Mouse (Mus musculus) retina, postnatal 1 day (tissue): Measurements from ENCODE around the gene Rhbdf2.
"Not testable (repeated sequence)": the region's sequence is repeated elsewhere in the genome, so short reads cannot be mapped to it uniquely, and the experiment has no call there.

Experiments used
- DNase-seq: peaks from one replicate; pipeline ENCODE4 v3.0.0-alpha.2; 2012

Rhbdf2 gene

GRCm38 (mm10) chr11:116618666-116619065 is 8.2 kb downstream of the Rhbdf2 start:
- DNase-seq, result no peak

- DNase-seq, result no peak
These were observed 9.2 kb downstream of the Rhbdf2 start for GRCm38 (mm10) chr11:116617641-116618040.

- DNase-seq, result no peak
These were observed 10.2 kb downstream of the Rhbdf2 start for GRCm38 (mm10) chr11:116616438-116617118.

DNA sequence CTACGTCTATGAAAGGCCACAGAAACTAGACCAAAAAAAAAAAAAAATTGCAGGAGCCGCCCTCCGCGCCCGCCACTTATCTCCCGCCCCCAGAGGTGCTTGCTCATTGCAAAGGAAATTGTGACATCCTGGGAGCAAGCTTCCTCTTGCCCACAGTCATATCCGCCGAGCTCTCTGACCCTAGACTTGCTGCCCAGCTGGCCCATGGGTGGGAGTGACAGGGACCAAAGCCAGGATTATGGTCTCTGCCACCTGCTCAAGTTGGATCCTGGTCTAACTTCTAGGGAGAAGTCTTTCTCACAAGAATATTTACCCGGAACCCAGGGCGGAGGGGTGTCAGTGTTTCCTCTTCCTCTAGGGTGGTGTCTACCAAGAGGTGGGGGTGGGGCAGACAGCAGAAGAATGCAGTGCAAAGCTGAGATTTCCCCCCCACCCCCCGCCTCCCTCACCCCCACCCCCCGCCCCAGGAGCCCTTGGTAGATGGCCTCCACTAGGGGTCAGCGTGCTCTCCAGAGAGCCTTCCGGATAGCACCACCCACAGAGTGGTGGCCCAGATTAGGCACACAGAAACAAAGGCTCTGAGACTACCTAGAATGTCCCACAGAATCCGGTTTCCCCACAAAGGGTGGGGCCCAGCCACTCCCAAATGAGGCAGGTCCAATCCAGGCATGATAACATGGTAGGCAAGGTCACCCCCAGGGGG is 10.9 kb downstream of the Rhbdf2 start:
- peak; percentile 88 for DNase-seq

DNA sequence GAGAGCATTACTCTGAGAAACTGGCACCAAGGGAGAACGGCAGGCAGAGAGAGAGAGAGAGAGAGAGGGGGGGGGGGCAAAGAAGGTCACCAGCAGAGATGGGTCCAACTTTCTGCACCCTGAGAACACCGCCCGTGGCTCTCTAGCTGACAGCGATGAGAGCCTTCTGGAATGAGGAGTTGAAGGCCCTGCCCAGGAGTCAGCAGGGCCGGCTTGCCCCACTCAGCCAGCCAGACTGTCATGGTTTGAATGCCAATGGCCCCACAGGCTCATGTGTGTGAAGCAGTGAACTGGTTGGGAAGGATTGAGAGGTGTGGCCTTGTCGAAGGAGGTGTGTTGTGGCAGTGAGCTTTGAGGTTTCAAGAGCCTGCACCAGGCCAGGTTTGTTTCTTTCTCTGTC is 13.6 kb downstream of the Rhbdf2 start:
- no peak for DNase-seq

- no peak for DNase-seq
These were observed 14.3 kb downstream of the Rhbdf2 start for GRCm38 (mm10) chr11:116612554-116612953.

- no peak for DNase-seq
These were observed 14.9 kb downstream of the Rhbdf2 start for GRCm38 (mm10) chr11:116611883-116612282.

- not testable (repeated sequence) for DNase-seq
These were observed 15.7 kb downstream of the Rhbdf2 start for GRCm38 (mm10) chr11:116611168-116611567.

DNA sequence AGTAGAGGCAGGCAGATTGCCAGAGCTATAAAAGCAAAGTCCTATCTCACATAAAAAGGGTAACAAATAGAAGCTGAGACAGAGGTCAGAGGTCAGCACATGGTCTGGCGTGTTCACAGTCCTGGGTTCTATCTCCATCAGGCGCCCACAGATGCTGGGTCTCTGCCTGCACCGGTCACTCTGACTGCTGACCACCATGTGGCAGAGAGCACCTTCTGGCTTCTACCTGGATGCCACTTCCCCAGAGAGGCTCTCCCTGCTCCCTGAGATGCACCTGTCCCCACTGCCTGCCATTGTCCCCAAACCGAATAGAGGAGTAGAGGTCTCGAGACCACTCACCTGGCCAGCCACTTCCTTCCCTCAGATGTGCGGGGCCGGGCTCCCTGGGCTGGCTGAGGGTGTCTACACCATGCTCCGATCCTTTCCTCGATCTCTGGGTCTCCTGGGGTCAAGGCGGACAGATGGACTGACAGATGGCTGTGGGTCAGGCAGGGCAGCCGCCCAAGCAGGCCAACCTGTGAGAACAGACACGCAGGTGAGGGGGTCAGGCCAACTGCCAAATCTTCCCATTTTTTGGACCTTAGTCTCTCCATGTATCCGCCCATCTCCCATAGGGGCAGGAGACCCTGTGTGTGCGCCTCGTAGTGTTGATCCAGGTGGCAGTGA is 16.7 kb downstream of the Rhbdf2 start:
- DNase-seq, result no peak

DNA sequence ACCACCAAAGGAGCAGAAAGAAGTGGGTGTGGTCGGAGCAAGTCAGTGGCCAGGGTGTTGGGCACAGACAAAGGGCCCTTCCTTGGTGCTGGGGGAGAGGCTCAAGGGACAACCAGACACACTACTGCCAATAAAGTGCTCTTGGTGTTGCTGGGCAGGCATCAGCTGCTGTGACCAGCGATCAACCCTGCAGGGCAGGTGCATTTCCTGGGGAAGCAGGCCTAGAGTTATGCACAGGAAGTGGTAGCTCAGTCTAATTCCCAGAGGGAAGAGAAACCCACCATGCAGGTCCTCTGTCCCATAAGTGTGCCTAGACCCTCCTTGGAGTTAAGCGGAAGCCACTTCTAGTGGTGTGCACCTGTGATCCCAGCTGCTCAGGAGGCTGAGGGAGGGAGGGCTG is 19.1 kb downstream of the Rhbdf2 start:
- DNase-seq, result no peak

DNA sequence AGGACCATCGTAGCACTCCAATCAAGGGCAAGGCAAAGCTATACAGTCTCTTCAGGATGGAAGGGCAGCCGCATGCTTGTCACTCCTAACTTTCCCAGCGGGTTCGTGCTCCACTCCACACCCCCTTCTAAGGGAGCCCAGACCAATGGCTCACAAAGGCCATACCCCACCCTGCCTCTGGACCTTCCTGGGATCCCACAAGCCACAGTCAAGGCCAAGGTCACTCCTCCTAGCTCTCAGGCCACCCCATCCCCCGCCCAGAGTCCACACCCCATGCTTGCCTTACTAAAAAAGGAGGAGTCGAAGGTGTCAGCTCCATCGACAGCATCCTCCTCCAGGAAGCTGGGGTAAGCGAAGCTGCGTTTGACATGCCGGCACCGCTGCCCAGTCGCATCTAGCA is 22.7 kb downstream of the Rhbdf2 start:
- DNase-seq, result no peak

- peak; percentile 27 for DNase-seq
These were observed 23.5 kb downstream of the Rhbdf2 start for GRCm38 (mm10) chr11:116603339-116603738.

DNA sequence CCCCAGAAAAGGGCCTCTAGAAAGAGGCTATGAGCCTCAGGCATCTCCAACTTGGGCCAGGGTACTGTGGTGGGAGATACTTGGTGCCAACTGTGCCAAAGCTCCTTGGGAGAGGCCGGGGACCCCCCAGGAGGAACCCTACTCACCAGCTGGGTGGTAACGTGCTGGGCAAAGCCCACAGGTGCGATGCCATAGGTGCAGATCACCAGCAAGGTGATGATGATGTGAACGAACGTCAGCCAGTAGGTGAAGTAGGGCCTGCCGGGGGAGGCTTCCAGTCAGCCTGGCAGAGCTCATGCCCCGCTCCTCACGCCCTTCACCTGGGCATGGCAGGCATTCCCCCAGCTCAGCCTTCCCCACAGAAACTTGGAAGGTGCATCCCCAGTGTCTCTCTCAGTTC is 24.8 kb downstream of the Rhbdf2 start:
- DNase-seq, result no peak

GRCm38 (mm10) chr11:116601166-116601565 is 25.7 kb downstream of the Rhbdf2 start:
- no peak for DNase-seq

GRCm38 (mm10) chr11:116599230-116599629 is 27.6 kb downstream of the Rhbdf2 start:
- DNase-seq, result no peak

DNA sequence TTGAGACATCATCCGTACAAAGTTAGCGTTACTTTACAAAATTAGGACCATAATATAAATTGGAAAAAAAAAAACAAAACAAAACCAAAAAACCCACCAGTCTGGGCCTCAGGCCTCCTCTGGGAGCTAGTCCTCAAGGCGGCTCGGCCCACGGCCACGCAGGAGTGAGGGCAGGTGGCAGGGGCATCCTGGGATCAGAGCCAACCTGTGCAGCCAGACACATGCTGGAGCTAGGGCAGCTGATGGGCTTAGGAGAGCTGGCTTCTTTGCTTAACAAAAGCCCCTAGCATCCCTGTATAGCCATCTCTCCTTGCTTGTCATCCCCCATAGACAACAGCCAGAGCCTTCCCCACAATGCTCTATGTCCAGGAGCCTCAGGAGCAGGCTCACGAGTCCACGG is 28.6 kb downstream of the Rhbdf2 start:
- DNase-seq, result no peak

GRCm38 (mm10) chr11:116596766-116597165 is 30.1 kb downstream of the Rhbdf2 start:
- DNase-seq, result no peak

- peak; percentile 67 for DNase-seq
These were observed 33.5 kb downstream of the Rhbdf2 start for GRCm38 (mm10) chr11:116593345-116593744.

DNA sequence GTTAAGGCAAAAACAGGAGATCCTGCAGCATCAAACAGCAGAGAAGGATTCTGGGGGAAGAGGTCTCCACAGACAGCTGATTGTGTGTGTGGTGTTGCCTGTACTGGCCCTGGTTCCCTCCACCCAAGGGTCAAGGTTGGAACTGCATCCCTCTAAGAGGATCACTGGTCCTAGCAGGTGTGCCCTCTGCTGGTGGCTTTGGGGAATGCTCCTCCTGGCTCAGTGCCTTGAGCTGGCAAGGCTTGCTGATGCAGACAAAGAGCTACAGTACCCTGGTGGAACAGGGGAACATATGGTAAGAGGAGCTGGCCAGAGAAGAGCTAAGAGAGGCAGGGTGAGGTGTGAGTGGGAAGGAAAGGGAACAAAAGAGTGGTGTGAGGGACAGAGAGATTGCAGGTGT is 34.4 kb downstream of the Rhbdf2 start:
- peak; percentile 97 for DNase-seq

- no peak for DNase-seq
These were observed 35.2 kb downstream of the Rhbdf2 start for GRCm38 (mm10) chr11:116591621-116592020.

- no peak for DNase-seq
These were observed 37.2 kb downstream of the Rhbdf2 start for GRCm38 (mm10) chr11:116589574-116589973.

GRCm38 (mm10) chr11:116589020-116589531 is 37.7 kb downstream of the Rhbdf2 start:
- peak; percentile 58 for DNase-seq

GRCm38 (mm10) chr11:116586801-116587631 is 39.8 kb downstream of the Rhbdf2 start:
- DNase-seq, result peak; percentile 79
